Mouse (Mus musculus) heart, adult 2 months (tissue): ENCODE results near the gene Ptch2. TPM values are rescaled to one million over a fixed set of nuclear protein-coding genes. Genes with fewer than 3 reads are reported as not detected.

Source experiments
- DNase-seq, 2 experiments: peaks; one replicate each; pipeline ENCODE4 v3.0.0; 2021
- H3K27ac ChIP-seq: fragments of 200-600 bp; 2 replicates; pipeline ENCODE4 v1.8.1; 2022
- H3K27me3 ChIP-seq: fragments of 200-500 bp; 2 replicates; pipeline ENCODE4 v1.6.1; 2012; ENCODE audit warnings: mild to moderate bottlenecking, low read length, inconsistent platforms, mixed read lengths; ENCODE audit not compliant: control insufficient read depth, insufficient read depth
- H3K36me3 ChIP-seq: fragments of 200-500 bp; 2 replicates; pipeline ENCODE4 v1.6.1; 2012; ENCODE audit warnings: low read length, inconsistent platforms; ENCODE audit not compliant: control insufficient read depth, insufficient read depth
- H3K4me1 ChIP-seq: fragments of 200-500 bp; 2 replicates; pipeline ENCODE4 v1.6.1; 2011; ENCODE audit warnings: low read length; ENCODE audit not compliant: control insufficient read depth, insufficient read depth
- H3K4me3 ChIP-seq: fragments of 200-600 bp; 2 replicates; pipeline ENCODE4 v1.8.1; 2022
- H3K79me2 ChIP-seq: fragments of 200-500 bp; replicated peaks from 2 replicates; pipeline ENCODE4 v1.6.1; 2012; ENCODE audit warnings: mild to moderate bottlenecking, inconsistent platforms, low read length, moderate library complexity, mixed read lengths; ENCODE audit not compliant: control insufficient read depth, insufficient read depth
- H3K9ac ChIP-seq: fragments of 200-500 bp; 2 replicates; pipeline ENCODE4 v1.6.1; 2012; ENCODE audit warnings: low read depth, mild to moderate bottlenecking, control low read depth, inconsistent platforms, low read length, mixed read lengths
- CTCF ChIP-seq: fragments of 200-600 bp; IDR thresholded peaks from 2 replicates; pipeline ENCODE4 v1.8.1; 2022; ENCODE audit warnings: antibody characterized with exemption, mild to moderate bottlenecking, moderate library complexity
- EP300 ChIP-seq: fragments of 200-500 bp; IDR thresholded peaks from 2 replicates; pipeline ENCODE4 v1.6.1; 2011; ENCODE audit warnings: low read depth, low read length, control low read depth; ENCODE audit not compliant: insufficient read depth
- POLR2A ChIP-seq: fragments of 200-500 bp; IDR thresholded peaks from 2 replicates; pipeline ENCODE4 v1.6.1; 2011; ENCODE audit warnings: mild to moderate bottlenecking, low read depth, low read length, control low read depth; ENCODE audit not compliant: insufficient read depth
- WGBS: fragments of 180-500 bp; shearing (Covaris S2); methylation state at CpG from one replicate; pipeline ENCODE4 v1.1.7; 2018; 5-methylcytosine and 5-hydroxymethylcytosine counted together
- intact Hi-C: fragments of 180-260 bp; cut with DNase I; formaldehyde crosslinking; loops from one replicate; pipeline ENCODE4 v1.15.1; 2025
- polyA plus RNA-seq: library from polyadenylated mRNA; depleted of rRNA; stranded (reverse); fragments of >200 nt; gene quantifications from 2 replicates; pipeline ENCODE4 v1.2.3, GENCODE M21; 2012
- total RNA-seq, 2 experiments: library from RNA; stranded (reverse); gene quantifications; 2 replicates each; pipeline ENCODE4 v1.2.3; 2021

Ptch2 gene
- total and polyA plus RNA-seq, 3 experiments: 0.70 to 2.4 (median 0.86) TPM

DNA sequence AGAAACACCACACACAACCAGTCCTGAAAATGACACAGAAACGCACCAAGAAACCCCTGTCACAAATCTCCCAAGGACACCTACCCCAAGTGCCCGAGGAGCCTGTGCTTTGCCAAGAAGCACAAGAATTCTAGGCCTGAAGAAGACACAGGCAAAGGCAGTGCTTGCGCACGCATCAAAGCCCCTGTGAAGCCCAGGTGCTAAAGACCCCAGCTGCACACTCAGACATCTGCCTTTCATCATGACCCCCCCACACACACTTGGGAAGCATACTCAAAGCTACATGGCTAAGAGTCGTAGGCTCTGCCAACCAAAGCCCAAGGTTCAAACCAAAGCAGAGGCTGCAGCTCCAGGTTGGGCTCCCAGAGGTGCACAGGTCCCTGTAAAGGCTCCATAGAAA, 19.7 kb downstream of the Ptch2 start:
- intact Hi-C loops: no loop called here
- 79% methylated on average over 5 of the region's 5 CpGs for WGBS
- H3K27me3 ChIP-seq: no peaks in the 10 kb centered on the region
- peaks cover 3% of the 10 kb centered on the region for H3K4me1 ChIP-seq
- H3K27ac ChIP-seq: no peak overlapping the region
- DNase-seq: no peak
- no peak overlapping the region for H3K4me3 ChIP-seq
- H3K9ac ChIP-seq: no peak overlapping the region
- no peaks in the 10 kb centered on the region for H3K36me3 ChIP-seq
- TF ChIP-seq CTCF (no peak), EP300 (no peak), POLR2A (no peak)
- no peaks in the 10 kb centered on the region for H3K79me2 ChIP-seq

DNA sequence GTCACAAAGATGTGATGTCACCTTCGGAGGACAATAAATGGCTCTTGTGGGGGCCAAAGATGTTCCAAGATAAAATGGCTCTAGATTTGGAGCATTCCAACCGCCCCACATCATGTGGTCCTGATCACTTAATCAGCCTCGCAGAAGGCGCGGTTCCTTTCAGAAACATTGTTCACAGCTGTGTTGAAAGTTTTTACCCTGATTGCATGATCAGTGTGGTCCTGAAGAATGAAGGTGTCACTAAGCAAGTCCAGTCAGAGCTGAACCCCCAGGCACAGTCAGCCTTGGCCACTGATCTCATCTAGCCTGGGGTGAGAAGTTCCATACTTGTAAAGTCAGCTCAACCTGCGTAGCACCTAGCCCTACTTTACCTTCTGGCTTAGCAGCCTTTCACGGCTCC, 22.1 kb downstream of the Ptch2 start:
- 90% methylated on average over 7 of the region's 7 CpGs for WGBS
- TF ChIP-seq CTCF (no peak), POLR2A (no peak), EP300 (no peak)
- Histone ChIP-seq H3K36me3 (no peaks in the 10 kb centered on the region), H3K79me2 (no peaks in the 10 kb centered on the region), H3K4me3 (no peak overlapping the region), H3K27me3 (no peaks in the 10 kb centered on the region), H3K27ac (no peak overlapping the region), H3K9ac (no peak overlapping the region), H3K4me1 (peaks cover 7% of the 10 kb centered on the region)
- no peak for DNase-seq
- intact Hi-C loops: no loop called here

DNA sequence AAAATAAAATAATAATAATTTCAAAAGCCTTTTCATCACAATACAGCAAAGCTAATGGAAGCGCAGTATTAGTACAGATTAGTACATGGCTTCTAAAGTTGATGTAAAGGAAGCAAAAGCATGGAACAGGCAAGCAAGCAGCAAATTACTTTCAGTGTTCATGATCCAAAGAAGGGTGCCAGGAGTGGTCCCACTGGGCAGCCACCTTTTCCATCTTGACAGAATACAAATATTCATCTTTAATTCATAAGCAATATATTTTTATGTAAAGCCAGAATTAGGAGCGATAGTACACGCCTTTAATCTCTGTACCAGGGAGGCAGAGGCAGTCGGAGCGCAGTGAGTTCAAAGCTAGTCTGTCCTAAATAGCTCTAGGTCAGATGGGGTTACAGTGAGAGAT, 23.8 kb downstream of the Ptch2 start:
- Histone ChIP-seq H3K27ac (peak overlapping the region; percentile 98), H3K27me3 (no peaks in the 10 kb centered on the region), H3K36me3 (no peaks in the 10 kb centered on the region), H3K79me2 (no peaks in the 10 kb centered on the region), H3K4me3 (peak overlapping the region; percentile 70), H3K4me1 (peaks cover 14% of the 10 kb centered on the region), H3K9ac (peak overlapping the region; percentile 61; the same call in 1 of the 2 replicates)
- WGBS: 73% methylated on average over 5 of the region's 5 CpGs
- TF ChIP-seq CTCF (no peak), EP300 (no peak), POLR2A (no peak)
- intact Hi-C loops: loop anchor here (2.0 to 10.0 kb wide), 8 partner anchors 17 to 405 kb away; partner anchors contain the start of genes Eif2b3 and Kif2c
- DNase-seq: no peak

DNA sequence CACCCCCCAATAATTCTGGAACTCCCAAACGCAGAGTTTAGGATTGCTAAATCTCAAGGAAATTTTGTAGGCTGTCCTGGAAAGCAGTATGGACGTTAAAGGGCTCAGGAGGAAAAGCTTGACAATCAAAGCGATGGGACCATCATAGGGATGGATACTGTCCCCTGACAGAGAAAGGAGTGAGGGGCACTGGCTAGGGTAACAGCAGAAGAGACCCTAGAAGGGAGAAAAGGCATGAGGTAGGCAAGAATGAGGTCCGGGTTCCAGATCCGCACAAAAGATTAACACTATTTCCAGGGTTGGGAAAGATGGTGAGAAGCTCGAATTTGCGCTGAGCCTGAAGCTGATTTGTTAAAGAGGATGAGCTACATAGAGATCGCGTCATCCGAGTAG, 24.2 kb downstream of the Ptch2 start:
- WGBS: 2% methylated on average over 10 of the region's 10 CpGs
- H3K27ac ChIP-seq: peak overlapping the region; percentile 98

DNA sequence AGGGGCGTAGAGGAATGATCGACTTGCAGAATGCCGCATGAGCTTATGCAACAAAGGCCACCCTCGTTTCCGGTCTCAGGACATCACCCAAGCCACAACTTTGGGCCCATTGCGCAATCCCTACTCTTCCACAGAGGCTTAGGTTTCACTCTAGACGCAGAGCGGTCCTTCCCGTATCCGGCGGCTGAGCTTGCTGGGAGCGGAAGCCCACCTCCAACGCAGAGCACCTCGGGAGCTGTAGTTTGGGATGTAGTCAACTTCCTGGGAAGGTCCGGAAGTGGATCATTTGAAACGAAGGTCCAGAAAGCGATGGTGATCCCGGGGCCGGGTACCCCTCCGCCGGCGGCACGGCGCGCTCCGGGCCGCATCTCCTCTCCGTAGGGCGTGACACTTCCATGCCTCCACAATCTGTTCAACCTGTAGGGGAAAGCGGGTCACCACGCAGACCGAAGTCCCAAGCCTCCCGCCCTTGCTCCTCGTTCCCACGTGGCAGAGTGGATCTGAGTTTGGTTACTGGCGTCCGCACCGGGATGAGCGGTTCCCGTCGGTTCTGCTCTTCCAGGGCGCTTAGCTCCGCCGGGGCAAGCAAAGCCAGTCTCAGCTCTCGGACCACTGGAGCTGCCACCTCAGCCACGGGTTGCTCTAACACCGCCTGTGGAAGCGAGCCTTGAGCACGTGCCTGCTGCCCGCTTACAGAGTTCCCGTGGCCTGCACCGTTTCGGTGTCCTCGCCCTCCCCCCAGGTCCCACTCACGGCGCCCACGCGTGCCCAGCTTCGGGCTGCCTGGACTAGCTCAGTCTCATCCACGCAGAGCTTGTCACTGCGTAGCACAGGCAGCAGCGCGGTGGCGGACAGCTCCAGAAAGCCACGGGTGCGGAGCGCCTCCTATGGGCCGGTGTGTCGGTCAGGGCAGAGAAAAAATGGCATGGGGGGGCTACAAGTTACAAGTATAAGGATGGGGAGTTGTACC, 24.9 kb downstream of the Ptch2 start:
- Histone ChIP-seq H3K36me3 (no peaks in the 10 kb centered on the region), H3K9ac (peak overlapping the region; percentile 78), H3K4me1 (peaks cover 21% of the 10 kb centered on the region), H3K4me3 (peak overlapping the region; percentile 70), H3K27me3 (no peaks in the 10 kb centered on the region), H3K27ac (peak overlapping the region; percentile 98), H3K79me2 (no peaks in the 10 kb centered on the region)
- peak; percentile 100 for TF ChIP-seq EP300
- peak; percentile 94 for TF ChIP-seq POLR2A
- peak; percentile 87 for TF ChIP-seq CTCF
- WGBS: under 1% methylated on average over 69 of the region's 69 CpGs
- peak; percentile 92 to 97 for DNase-seq
- intact Hi-C loops: loop anchor here (2.0 to 10.0 kb wide), 8 partner anchors 16 to 406 kb away; partner anchors contain the start of genes Eif2b3 and Kif2c

More for the DNA sequence above, 24.2 kb downstream of the Ptch2 start:
- Histone ChIP-seq H3K27me3 (no peaks in the 10 kb centered on the region), H3K4me1 (peaks cover 17% of the 10 kb centered on the region), H3K9ac (peak overlapping the region; percentile 61), H3K36me3 (no peaks in the 10 kb centered on the region), H3K79me2 (no peaks in the 10 kb centered on the region), H3K4me3 (peak overlapping the region; percentile 70)
- TF ChIP-seq POLR2A: no peak
- intact Hi-C loops: loop anchor here (2.0 to 10.0 kb wide), 8 partner anchors 17 to 405 kb away; partner anchors contain the start of genes Eif2b3 and Kif2c
- DNase-seq: no peak

DNA sequence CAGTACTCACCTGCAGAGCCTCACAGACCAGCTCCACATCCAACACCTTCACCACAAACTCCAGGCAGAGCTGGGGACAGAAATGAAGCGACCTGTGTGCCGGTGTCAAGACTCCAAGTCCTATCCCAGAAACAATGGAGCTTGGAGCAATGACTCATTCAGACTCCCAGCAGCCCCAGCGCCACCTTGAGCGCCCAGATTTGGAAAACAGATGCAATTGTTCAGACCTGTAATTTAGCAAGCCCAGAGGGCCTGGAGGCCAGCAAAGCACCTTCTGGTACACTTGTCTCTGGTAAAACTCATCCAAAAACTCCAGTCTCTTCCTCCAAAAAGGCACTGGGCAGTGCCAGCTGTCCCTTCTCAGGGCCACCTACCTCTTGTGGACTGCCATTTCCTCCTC, 26.3 kb downstream of the Ptch2 start:
- 54% methylated on average over 4 of the region's 4 CpGs for WGBS
- Histone ChIP-seq H3K4me3 (no peak overlapping the region), H3K27me3 (no peaks in the 10 kb centered on the region), H3K4me1 (peaks cover 31% of the 10 kb centered on the region), H3K36me3 (no peaks in the 10 kb centered on the region), H3K79me2 (no peaks in the 10 kb centered on the region), H3K27ac (peak overlapping the region; percentile 66), H3K9ac (no peak overlapping the region)
- intact Hi-C loops: loop anchor here (5.0 to 10.0 kb wide), 3 partner anchors 105 to 407 kb away; partner anchors contain the start of gene Eif2b3
- no peak for TF ChIP-seq CTCF
- no peak for DNase-seq
